Mouse (Mus musculus) bone marrow, adult 2 months (tissue): ENCODE measurements at regions not wholly inside any gene's neighbourhood (a gene's known extent, or its start where the extent isn't known, plus 50 kb on each side); places are given as distances from the start of the nearest gene placed in this dataset.

ENCODE experiments used
- H3K27ac ChIP-seq: fragments of 200-500 bp; 2 replicates; pipeline ENCODE4 v1.5.1; 2012; ENCODE audit warnings: low read depth, mild to moderate bottlenecking, control low read depth, inconsistent platforms, low read length; ENCODE audit not compliant: control insufficient read depth, poor library complexity, insufficient read depth
- H3K4me1 ChIP-seq: fragments of 200-500 bp; 2 replicates; pipeline ENCODE4 v1.6.1; 2011; ENCODE audit warnings: low read length; ENCODE audit not compliant: control insufficient read depth, insufficient read depth
- H3K4me3 ChIP-seq: fragments of 200-500 bp; replicated peaks from 2 replicates; pipeline ENCODE3; 2011; ENCODE audit warnings: mild to moderate bottlenecking, low read depth, low read length, control low read depth; ENCODE audit not compliant: control insufficient read depth
- CTCF ChIP-seq: fragments of 200-500 bp; IDR thresholded peaks from 2 replicates; pipeline ENCODE4 v1.5.1; 2011; ENCODE audit warnings: low read length, control low read depth; ENCODE audit not compliant: control insufficient read depth, insufficient read depth
- POLR2A ChIP-seq: fragments of 200-500 bp; IDR thresholded peaks from 2 replicates; pipeline ENCODE4 v1.6.1; 2011; ENCODE audit warnings: low read depth, mild to moderate bottlenecking, control low read depth, low read length, borderline replicate concordance; ENCODE audit not compliant: control insufficient read depth
- WGBS: fragments of 180-500 bp; shearing (Covaris S2); methylation state at CpG from one replicate; pipeline ENCODE4 v1.1.7; 2018; 5-methylcytosine and 5-hydroxymethylcytosine counted together

GRCm38 (mm10) chr16:25213250-25213649, 73.4 kb upstream of the Tprg start:
- Histone ChIP-seq H3K27ac (no peak overlapping the region), H3K4me3 (no peak overlapping the region), H3K4me1 (no peaks in the 10 kb centered on the region)
- no peak for TF ChIP-seq CTCF
- TF ChIP-seq POLR2A: no peak
- WGBS: 42% methylated on average over 2 of the region's 2 CpGs

- TF ChIP-seq POLR2A (no peak), CTCF (no peak)
- WGBS: 60% methylated on average over 6 of the region's 6 CpGs
- no peaks in the 10 kb centered on the region for H3K4me1 ChIP-seq
- no peak overlapping the region for H3K27ac ChIP-seq
- no peak overlapping the region for H3K4me3 ChIP-seq
Observed at GRCm38 (mm10) chr16:25220552-25220951, 66.1 kb upstream of the Tprg start.

DNA sequence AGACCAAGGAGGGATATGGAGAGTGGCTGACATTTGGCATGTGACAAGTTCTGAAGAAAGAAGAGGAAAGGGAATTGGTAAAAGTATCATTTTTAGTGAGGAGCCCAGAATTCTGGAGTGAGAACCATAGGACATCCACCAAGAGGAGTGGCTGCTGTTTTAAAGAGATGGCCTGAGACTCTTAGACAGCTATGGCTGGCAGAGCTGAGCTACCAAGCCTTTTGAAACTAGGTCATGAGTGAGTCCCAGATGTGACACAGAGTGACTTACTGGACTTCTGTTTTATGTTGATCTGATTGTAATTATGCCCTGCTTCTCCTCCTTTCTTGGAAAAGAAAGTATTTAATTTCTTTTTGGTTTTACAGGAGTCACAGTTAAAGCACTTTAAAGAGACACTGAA, 61.8 kb upstream of the Tprg start:
- H3K4me3 ChIP-seq: no peak overlapping the region
- TF ChIP-seq POLR2A (no peak), CTCF (no peak)
- no peaks in the 10 kb centered on the region; the same call in 1 of the 2 replicates for H3K4me1 ChIP-seq
- H3K27ac ChIP-seq: no peak overlapping the region
